ENCODE assay signal across 8 mouse cellular contexts in the genomic region with DNA sequence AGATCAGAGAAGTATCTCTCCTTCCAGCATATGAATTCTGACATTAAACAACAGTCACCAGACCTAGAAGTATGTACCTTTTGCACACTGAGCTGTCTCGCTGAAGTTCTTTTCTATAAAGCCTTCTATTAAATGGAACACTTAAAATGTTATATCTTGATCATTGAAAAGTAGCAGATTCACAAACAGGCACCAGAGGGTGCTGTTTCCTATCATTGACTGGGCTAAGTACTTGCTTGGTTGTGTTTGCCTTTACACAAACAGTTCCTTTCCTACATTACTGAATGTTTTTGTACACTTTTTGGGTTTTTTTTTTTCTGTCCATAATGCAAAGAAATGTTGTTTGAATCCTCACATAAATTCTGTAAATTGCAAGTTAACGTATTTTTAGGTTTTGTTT. TPM values are rescaled to one million over a fixed set of nuclear protein-coding genes. Genes with fewer than 3 reads are reported as not detected.
DNase-seq lines count a peak whose midpoint lies in the region; ATAC-seq and TF ChIP-seq lines count a peak whose summit lies in the region.

No protein-coding gene starts in this region.

- peak; percentile 41; the same call in 1 of the 2 replicates for ATAC-seq in neural tube, embryonic 12.5 days (ENCODE audit: low FRiP score, low read depth)
- no peak for ATAC-seq in neural tube, embryonic 15.5 days (ENCODE audit: low FRiP score)
- 0 out of 2 replicates have a peak, but pooled peaks have one; percentile 27 for ATAC-seq in lung, postnatal 0 days
- no peak for ATAC-seq in frontal cortex, adult (ENCODE audit: low TSS enrichment)

- no peak for TF ChIP-seq EP300 in lung, postnatal 0 days (IDR thresholded peaks at IDR 0.05)

- no peaks in the 10 kb centered on the region for H3K9me3 ChIP-seq in neural tube, embryonic 12.5 days
- no peaks in the 10 kb centered on the region for H3K9me3 ChIP-seq in neural tube, embryonic 15.5 days (replicated peaks)
- no peaks in the 10 kb centered on the region for H3K9me3 ChIP-seq in lung, postnatal 0 days (ENCODE audit: low read length)

- no peak overlapping the region for H3K9ac ChIP-seq in neural tube, embryonic 12.5 days
- no peak overlapping the region for H3K9ac ChIP-seq in neural tube, embryonic 15.5 days (replicated peaks)
- H3K9ac ChIP-seq in lung, postnatal 0 days (replicated peaks; ENCODE audit: low read depth), result no peak overlapping the region

- peak; percentile 43 for DNase-seq in gastrocnemius, adult 18-20 months (ENCODE audit: low spot score)
- no peak for DNase-seq in gastrocnemius, postnatal 36 days
- peak; percentile 62 for DNase-seq in c-Kit-negative CD71-positive TER-119-positive erythroid progenitor cells, embryonic 14.5 days (ENCODE audit: low read depth, low spot score)
- DNase-seq in lung, postnatal 0 days (ENCODE audit: low spot score), result peak; percentile 80
- no peak for DNase-seq in right cerebral cortex, adult 18-20 months

- WGBS in neural tube, embryonic 12.5 days, result 79% methylated on average over 2 of the region's 2 CpGs
- 75% methylated on average over 2 of the region's 2 CpGs for WGBS in neural tube, embryonic 15.5 days
- 84% methylated on average over 2 of the region's 2 CpGs for WGBS in lung, postnatal 0 days

- no peak overlapping the region for H3K4me3 ChIP-seq in neural tube, embryonic 12.5 days
- H3K4me3 ChIP-seq in neural tube, embryonic 15.5 days (replicated peaks), result no peak overlapping the region
- no peak overlapping the region for H3K4me3 ChIP-seq in lung, postnatal 0 days (ENCODE audit: low read depth, low read length)

- H3K36me3 ChIP-seq in neural tube, embryonic 12.5 days, result no peaks in the 10 kb centered on the region
- H3K36me3 ChIP-seq in neural tube, embryonic 15.5 days, result peaks cover 3% of the 10 kb centered on the region; the same call in 1 of the 2 replicates
- H3K36me3 ChIP-seq in lung, postnatal 0 days (ENCODE audit: insufficient read depth, low read length), result no peaks in the 10 kb centered on the region

- no peak overlapping the region for H3K27ac ChIP-seq in neural tube, embryonic 12.5 days
- no peak overlapping the region for H3K27ac ChIP-seq in neural tube, embryonic 15.5 days (replicated peaks)
- H3K27ac ChIP-seq in lung, postnatal 0 days (ENCODE audit: low read length), result no peak overlapping the region

- TF ChIP-seq CTCF in lung, postnatal 0 days (IDR thresholded peaks at IDR 0.05), result peak; percentile 82

- intact Hi-C loops in gastrocnemius, postnatal 36 days (cut with DNase I), result loop anchor here (10.0 kb wide), 1 partner anchor 316 kb away; a partner anchor contains a TSS

- no peak overlapping the region for H3K4me2 ChIP-seq in neural tube, embryonic 12.5 days (replicated peaks)
- no peak overlapping the region for H3K4me2 ChIP-seq in neural tube, embryonic 15.5 days
- H3K4me2 ChIP-seq in lung, postnatal 0 days (replicated peaks; ENCODE audit: low read depth, low read length), result no peak overlapping the region

- H3K27me3 ChIP-seq in neural tube, embryonic 12.5 days (replicated peaks), result no peaks in the 10 kb centered on the region
- H3K27me3 ChIP-seq in neural tube, embryonic 15.5 days (replicated peaks), result no peaks in the 10 kb centered on the region
- no peaks in the 10 kb centered on the region for H3K27me3 ChIP-seq in lung, postnatal 0 days (replicated peaks; ENCODE audit: insufficient read depth, low read length)

- H3K4me1 ChIP-seq in neural tube, embryonic 12.5 days, result no peaks in the 10 kb centered on the region
- H3K4me1 ChIP-seq in neural tube, embryonic 15.5 days, result peaks cover 9% of the 10 kb centered on the region; the same call in 1 of the 2 replicates
- peaks cover 8% of the 10 kb centered on the region; the same call in 1 of the 2 replicates for H3K4me1 ChIP-seq in lung, postnatal 0 days (ENCODE audit: insufficient read depth, low read depth, low read length)

RNA-seq across cellular contexts. Expression of a gene that starts 35.9 kb away (rescaled TPM):
- total RNA-seq in gastrocnemius, adult 18-20 months (2021), result 10 to 100 TPM; 38.1 to 55.4 TPM
- 10 to 100 TPM; 34.3 to 41.9 TPM for total RNA-seq in gastrocnemius, postnatal 36 days (2021)
- polyA plus RNA-seq in neural tube, embryonic 12.5 days (2016; fragmentation: Nextera tagmentation; extraction: Ambion mirVana), result 73.0 and 78.0 TPM in 2 replicates
- 56.6 and 86.2 TPM in 2 replicates for polyA plus RNA-seq in neural tube, embryonic 15.5 days (2015; fragmentation: Nextera tagmentation; extraction: Ambion mirVana)
- 314 and 322 TPM in 2 replicates for polyA plus RNA-seq in lung, postnatal 0 days (2015; fragmentation: Nextera tagmentation; extraction: Ambion mirVana)

Comparison
In these comparisons a context has a peak if more than half of its experiments do, and no peak if none do; other contexts are left out.
1. DNase-seq: peak in gastrocnemius, adult 18-20 months (single experiment), c-Kit-negative CD71-positive TER-119-positive erythroid progenitor cells, embryonic 14.5 days (single experiment) and lung, postnatal 0 days (single experiment); none in gastrocnemius, postnatal 36 days (0 of 2) and right cerebral cortex, adult 18-20 months (single experiment).
2. ATAC-seq: peak in neural tube, embryonic 12.5 days (single experiment) and lung, postnatal 0 days (single experiment); none in neural tube, embryonic 15.5 days (single experiment) and frontal cortex, adult (single experiment).